Mouse (Mus musculus): ENCODE measurements around the gene Bsn.
"Not testable (repeated sequence)": the region's sequence is repeated elsewhere in the genome, so short reads cannot be mapped to it uniquely, and the experiment has no call there.

Gene Bsn

GRCm38 (mm10) chr9:108153516-108154448 is 36.4 kb downstream of the Bsn start:
- DNase-seq (ENCODE audit: extremely low spot score, low read depth, low spot score), result no peak

DNA sequence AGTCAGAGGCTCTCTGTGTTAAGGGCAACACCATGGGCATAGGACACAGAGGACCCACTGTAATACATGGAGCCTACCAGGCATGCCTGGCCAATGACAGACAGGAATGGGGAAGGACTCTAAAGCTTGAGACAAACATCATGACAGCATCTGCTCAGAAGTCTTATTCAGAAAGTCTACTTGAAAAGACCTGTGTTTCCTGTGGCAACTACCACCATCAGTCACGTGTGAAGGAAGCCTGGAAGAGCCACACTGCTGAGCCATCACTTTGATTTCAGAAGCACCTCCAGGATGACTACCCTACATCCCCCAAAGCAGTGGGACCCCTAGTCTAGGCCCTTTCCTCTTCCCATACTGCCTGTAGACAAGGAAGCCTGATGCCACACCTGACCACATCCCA is 39.7 kb downstream of the Bsn start:
- no peak for DNase-seq (ENCODE audit: extremely low spot score, low read depth, low spot score)

DNA sequence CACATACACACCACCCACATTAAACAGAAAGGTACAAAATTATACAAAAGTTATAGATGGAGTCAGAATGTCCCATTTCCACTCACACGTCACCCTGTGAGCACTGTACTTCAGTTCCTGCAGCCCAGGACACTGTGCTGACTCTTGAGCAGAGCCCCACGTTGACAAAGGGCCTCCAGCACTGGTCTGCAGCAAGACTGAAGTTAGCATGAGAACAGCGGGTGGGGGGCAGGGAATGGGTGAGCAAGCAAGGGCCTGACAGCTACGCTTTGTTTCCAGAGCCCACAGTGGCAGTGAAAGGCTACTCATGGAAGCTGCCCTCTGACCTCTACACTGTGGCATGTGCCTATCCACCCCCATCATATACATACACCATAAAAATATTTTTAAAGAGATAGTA is 40.4 kb downstream of the Bsn start:
- DNase-seq (ENCODE audit: extremely low spot score, low read depth, low spot score), result no peak

GRCm38 (mm10) chr9:108147606-108148005 is 42.6 kb downstream of the Bsn start:
- DNase-seq (ENCODE audit: extremely low spot score, low read depth, low spot score), result no peak

GRCm38 (mm10) chr9:108146451-108146850 is 43.7 kb downstream of the Bsn start:
- DNase-seq (ENCODE audit: extremely low spot score, low read depth, low spot score), result no peak

DNA sequence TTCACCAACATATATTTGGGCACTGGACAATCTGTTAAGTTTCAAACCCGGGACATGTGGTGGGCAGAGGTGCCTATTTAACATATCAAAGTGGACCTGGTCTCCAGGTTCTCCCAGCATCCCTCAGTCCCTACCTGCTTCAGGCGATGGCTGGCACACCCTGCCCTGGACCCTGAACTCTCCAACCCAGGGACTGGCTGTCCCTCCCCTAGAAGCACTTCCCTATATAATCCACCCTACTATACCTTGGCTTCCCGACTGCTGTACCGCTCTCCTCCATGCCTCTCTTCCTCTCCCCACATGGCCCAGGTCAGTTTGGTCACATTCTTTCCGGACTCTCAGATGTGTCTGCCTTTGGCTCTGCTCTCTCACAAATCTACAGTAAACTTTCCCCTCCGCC is 44.4 kb downstream of the Bsn start:
- no peak for DNase-seq (ENCODE audit: extremely low spot score, low read depth, low spot score)

DNA sequence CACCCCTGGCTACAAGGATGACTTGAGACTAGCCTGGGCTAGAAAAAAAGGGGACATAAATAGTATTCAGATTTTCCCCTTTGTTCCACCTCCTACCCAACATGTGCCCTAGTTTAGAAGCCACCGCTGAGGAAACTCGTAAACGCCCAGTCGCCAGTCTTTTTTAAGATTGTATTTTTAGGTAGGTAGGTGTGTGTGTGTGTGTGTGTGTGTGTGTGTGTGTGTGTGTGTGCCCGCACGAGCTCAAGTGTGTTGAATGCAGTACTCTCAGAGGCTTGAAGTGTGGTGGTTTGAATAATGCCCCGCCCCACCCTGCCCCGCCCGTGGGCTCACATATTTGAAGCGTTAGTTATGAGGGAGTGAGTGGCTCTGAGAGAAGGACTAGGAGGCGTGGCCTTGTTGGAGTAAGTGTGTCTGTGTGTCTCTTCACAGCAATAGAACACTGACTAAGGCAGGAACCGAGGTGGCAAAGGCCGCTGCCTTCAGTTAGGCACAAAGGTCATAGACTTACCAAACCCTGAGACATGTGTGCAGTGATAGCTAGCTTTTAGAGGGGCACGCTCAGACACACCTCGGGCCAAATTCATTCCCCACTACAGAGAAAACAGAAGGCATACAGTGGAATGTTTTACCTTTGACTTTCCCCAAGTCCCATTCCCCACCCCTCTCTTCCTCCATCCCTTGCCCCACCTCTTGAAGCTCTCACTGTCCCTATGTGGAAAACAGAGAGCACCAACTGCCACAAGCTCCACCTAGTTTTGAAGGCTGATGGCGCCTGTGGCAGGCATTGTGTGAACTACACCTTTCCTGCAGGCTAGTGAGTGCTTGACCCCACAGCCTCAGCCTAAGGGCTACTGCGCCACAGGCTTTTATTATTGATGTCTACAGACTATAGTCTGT is 45.6 kb downstream of the Bsn start:
- DNase-seq (ENCODE audit: extremely low spot score, low read depth, low spot score), result no peak

DNA sequence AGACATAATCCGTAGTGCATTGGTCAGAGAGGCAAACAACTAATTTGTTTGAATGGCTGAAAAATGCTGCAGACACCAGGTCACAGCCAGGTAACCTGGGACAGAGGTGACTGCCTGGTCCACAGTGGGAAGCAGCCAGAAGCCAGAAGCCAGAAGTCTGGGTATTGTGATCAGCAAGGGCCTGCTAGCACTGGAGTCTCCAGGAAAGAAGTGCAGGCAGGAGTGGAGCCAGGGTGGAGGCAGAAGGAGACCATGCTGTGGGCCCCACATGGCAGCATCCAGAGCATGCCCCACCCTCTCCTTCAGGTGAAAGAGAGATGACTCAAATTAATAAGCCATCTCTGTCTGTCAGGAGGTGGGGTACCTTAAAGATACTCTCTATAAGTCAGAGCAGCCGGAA is 46.7 kb downstream of the Bsn start:
- DNase-seq (ENCODE audit: extremely low spot score, low read depth, low spot score), result no peak

GRCm38 (mm10) chr9:108141387-108141786 is 48.8 kb downstream of the Bsn start:
- DNase-seq (ENCODE audit: extremely low spot score, low read depth, low spot score), result no peak

DNA sequence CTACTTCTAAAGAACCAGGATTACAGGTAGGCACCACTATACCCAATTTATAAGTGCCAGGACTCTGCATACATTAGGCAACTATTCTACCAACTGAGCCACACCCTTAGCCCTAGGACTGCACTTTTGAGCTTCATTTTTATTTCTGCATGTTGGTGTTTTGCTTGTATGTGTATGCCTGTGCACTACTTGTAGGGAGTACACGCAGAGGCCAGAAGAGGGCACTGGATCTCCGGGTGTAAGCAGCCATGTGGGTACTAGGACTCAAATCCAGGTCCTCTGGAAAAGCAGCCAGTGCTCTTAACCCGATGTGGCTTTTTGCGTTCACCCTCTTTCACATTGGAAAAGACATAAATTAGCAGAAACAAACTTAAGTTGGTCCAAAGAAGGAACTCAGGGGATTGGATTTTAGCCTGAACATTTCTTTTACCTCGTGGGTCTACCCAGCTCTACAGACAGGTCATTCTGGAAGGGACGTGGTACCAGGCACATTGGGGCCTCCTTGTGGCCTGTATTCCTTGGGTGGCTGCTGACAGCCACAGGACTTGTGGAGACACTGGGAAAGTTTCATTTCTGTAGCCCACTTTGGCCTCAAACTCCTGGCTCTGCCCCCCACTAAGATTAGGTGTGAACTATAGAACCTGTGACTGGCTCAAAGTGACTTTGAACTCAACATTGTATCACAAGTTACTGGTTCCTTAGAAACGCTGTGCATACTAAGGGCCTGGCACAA is 50.1 kb downstream of the Bsn start:
- no peak for DNase-seq (ENCODE audit: extremely low spot score, low read depth, low spot score)

- DNase-seq (ENCODE audit: extremely low spot score, low read depth, low spot score), result no peak
These were observed 50.8 kb downstream of the Bsn start for GRCm38 (mm10) chr9:108139169-108139962.

DNA sequence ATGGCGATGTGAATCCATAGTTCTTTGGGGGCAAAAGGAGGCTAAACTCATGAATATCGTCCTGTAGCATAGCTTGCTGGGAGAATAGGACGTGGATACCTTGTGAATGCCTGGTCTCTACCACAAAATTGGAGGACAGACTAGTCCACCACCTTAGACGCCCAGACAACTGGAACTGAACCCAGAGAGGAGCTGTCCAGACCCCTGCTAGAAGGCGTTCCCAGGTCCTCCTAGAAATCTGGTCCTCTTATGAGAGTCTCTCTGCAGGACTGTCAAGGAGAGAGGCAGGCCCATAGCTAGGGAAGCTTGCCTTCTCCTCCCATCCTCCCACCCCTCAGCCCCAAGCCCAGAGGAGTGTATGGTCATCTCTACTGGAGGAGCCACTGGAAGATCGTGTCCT is 52.1 kb downstream of the Bsn start:
- no peak for DNase-seq (ENCODE audit: extremely low spot score, low read depth, low spot score)

GRCm38 (mm10) chr9:108137523-108137922 is 52.7 kb downstream of the Bsn start:
- DNase-seq (ENCODE audit: extremely low spot score, low read depth, low spot score), result no peak

DNA sequence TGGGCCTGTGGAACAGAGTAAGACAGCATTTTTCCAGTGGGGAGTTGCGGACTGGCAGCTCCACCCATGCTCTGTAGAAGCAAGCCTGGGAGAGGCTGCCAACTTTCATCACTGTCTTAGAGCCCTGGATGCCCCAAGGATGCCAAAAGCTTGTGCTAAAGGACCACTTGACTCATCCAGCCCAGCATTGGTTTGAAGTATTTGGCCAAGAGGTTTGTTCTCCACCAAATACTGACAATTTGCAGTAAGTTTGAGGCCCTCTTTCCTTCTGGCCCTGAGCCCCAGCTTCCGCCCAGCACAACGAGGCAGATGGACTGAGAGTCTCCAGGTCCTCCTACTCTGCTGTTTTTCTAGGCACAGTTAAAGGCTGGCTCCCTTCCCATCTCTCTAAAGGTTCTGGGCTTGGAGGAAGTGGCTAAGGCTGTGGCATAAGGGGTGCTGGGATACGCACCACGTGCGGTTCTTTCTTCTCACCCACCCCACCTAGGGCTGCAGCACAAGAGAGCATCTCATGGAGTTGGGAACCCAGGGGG is 53.2 kb downstream of the Bsn start:
- DNase-seq (ENCODE audit: extremely low spot score, low read depth, low spot score), result no peak

DNA sequence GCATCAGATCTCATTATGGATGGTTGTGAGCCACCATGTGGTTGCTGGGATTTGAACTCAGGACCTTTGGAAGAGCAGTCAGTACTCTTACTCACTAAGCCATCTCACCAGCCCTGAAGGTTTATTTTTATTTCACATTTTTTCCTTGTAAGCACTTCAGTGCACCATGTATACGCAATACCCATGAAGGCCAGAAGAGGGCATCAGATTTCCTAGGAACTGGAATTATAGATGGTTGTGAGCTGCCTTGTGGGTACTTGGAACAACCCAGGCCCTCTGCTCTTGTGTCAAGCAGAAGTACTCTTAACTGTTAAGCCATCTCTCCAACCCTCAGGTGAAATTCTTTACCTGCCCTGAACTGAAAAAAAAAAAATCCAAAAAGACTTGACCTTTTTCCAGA is 54.0 kb downstream of the Bsn start:
- DNase-seq (ENCODE audit: extremely low spot score, low read depth, low spot score), result peak; percentile 54

- not testable (repeated sequence) for DNase-seq (ENCODE audit: extremely low spot score, low read depth, low spot score)
These were observed 54.5 kb downstream of the Bsn start for GRCm38 (mm10) chr9:108135679-108136078.

- DNase-seq (ENCODE audit: extremely low spot score, low read depth, low spot score), result no peak
These were observed 56.7 kb downstream of the Bsn start for GRCm38 (mm10) chr9:108133478-108133877.

- no peak for DNase-seq (ENCODE audit: extremely low spot score, low read depth, low spot score)
These were observed 57.8 kb downstream of the Bsn start for GRCm38 (mm10) chr9:108132373-108132772.

DNA sequence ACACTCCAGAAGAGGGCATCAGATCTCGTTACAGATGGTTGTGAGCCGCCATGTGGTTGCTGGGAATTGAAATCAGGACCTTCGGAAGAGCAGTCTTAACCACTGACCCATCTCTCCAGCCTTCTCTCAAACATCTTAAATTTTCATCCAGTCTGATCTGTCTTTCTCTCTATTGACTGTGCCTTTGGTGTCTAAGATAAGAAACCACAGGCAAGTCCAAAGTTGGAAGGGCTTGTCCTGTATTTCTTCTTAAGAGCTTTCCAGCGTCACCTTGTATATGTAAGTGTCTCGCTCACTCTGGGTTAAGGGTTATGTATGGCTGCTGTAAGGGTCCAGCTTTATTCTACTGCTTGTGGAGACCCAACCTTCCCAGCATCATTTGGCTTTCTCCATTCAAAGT is 58.7 kb downstream of the Bsn start:
- no peak for DNase-seq (ENCODE audit: extremely low spot score, low read depth, low spot score)
